Mouse (Mus musculus): Measurements from ENCODE around the gene 6330409D20Rik. TPM values are rescaled to one million over a fixed set of nuclear protein-coding genes. Genes with fewer than 3 reads are reported as not detected.

6330409D20Rik gene
- total RNA-seq, 1 experiment from 2014 or later, result not detected

DNA sequence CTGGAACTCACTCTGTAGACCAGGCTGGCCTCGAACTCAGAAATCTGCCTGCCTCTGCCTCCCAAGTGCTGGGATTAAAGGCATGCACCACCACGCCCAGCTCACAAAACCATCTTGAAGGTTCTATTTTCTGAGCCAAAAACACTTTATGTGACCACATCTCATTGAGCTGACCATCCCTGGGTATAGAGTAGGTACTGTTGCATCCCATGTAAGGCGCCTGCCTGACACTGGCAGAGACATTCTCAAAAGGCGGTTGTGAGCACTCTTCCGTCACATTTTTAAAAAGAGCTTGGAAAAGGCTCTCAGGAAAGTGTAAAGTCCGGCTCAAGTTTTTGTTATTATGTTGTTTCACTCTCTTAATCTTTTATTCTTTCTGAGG lies 15.8 kb upstream of the 6330409D20Rik start:
- DNase-seq, result no peak

DNA sequence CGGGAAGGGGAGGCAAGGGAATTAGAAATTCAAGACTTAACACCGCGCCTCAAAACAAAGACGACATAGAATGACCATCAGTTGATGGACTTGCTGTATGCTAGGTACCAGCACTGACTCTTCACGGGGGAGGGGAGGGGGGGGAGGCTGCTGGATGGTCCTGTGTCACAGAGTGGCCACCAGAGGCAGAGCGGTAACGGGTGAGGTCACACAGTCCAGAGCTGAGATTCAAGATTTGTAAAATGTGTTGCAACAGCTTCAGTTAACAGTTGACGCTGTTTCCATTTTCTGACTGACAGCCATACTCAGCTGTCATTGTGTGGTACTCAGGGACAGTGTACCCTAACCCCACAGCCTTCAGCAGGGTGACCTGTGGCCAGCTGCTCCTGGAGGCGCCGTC lies 11.4 kb upstream of the 6330409D20Rik start:
- no peak for DNase-seq

DNA sequence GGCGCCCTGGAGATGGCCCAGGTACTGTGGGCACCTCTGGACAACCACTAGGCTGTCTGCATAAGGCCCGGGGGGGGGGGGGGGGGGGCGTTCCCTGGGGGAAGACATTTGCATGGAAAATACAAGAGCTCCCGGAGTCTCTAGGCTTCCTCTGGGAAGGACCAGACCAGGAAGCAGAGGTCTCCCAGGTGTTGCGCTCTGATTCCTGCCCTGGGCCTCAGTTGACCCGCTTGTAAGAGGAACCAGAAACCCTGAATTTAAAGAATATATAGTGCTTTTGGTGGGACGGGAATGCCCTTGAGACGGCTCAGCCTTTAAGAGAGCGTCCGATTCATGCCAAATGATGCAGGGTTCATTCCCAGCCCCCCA lies 10.8 kb upstream of the 6330409D20Rik start:
- no peak for DNase-seq

DNA sequence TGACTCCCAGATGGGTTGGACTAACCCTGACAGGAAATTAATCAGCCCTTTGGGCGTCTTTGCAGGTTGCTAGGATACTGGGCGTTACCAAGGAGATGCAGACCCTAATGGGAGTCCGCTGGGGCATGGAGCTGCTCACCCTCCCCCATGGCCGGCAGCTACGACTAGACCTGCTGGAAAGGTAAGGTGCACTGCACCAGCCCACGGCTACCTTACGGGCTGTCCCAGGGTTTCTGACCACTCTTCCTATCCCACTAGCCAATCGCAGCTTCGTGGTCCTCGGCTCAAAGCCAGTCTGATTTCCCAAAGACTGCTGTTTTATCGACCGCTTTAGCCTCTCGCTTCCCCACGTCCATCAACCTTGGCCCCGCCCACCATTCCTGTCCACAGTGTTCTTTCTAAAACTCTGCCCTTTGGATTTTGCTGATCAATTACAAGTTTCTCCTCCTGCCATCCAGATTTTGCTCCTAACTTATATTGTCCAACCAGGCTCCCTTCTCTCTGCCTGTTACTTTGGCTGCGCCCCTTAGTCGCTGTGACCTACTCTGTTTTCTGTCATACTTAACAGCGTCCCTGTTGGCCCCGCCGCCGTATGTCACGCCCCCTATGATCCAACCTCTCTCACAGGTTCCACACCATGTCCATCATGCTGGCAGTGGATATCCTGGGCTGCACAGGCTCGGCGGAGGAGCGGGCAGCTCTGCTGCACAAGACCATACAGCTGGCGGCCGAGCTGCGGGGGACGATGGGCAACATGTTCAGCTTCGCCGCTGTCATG lies 10.3 kb upstream of the 6330409D20Rik start:
- peak; percentile 76 for DNase-seq

DNA sequence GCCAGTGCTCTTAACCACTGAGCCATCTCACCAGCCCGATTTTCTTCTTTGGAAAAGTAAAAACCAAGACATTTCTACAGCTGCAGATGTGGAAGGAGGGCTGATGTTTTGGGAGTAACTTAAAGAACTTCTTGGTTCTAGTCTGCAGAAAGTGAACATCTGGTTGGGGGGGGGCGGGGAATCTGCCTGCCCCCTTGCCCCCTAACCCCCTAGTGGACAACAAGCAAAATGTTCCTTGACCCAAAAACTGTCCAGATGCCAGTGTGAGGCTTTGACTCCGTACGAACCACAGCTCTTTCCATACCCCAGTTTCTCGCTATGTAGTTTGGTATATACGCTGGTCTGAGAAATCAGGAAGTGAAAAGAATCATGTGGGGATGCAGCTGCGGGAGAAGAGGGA lies 9.4 kb upstream of the 6330409D20Rik start:
- DNase-seq, result no peak

DNA sequence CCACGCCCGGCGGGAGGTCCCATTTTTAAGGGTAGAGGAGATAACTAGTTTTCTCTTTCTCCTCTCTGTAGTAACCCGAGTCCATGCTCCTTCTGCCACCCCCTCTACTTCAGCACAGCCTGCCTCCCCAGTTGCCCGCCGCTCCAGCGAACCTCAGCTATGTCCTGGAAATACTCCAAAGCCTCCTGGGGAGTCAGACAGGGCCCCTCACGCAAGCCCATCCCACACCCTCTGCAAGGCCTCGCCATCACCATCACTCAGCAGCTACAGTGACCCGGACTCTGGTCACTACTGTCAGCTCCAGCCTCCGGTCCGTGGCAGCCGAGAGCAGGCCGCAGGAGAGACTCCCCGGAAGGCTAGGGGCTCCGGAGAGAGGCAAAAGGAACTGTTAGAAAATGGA lies 8.3 kb upstream of the 6330409D20Rik start:
- DNase-seq, result no peak

DNA sequence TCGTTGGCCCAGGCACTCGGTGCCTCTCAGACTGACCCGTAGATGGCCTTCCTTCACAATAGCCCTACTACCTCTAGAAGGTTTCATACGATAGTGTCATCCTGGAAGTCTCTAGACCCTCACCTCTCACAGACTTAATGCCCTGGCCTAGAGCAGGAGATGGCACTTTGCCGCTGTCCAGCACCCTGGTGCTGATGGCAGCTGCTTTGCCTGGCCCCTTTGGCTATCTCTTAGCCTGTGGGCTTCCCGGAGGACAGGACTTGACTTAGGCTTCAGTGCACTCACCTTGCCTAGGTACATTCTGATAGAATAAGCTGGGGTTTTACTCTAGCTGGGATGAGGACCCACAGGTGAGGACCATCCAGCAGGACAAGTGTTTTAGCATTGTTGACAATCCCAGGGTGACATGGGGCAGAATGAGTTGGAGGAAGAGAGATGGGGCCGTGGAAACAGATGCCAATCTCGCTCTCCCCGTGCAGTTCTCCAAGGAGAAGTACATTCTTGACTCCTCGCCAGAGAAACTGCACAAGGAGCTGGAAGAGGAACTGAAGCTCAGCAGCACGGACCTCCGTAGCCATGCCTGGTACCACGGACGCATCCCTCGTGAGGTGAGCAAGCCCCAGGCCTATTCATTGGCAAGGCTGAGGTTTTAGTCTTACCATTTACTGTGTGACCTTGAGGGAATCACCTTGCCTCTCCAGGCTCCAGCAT lies 3.6 kb upstream of the 6330409D20Rik start:
- DNase-seq, result no peak

DNA sequence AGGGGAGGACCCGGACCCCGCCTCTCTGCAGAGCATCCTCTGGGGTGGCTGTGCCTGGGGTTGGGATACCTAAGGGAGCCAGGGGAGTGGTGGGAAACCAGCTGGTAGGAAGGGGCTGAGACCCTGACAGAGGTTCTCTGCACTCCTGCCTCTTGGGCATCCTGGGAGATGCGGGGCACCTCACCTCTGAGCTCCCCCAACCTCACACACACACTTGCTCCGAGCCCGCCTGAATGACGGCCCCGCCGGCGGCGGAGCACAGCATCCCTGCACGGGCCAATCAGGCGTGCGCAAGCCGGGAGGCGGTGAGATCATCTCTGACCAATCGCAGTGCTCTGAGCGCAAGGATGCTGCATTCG lies 1.3 kb upstream of the 6330409D20Rik start:
- DNase-seq, result no peak

DNA sequence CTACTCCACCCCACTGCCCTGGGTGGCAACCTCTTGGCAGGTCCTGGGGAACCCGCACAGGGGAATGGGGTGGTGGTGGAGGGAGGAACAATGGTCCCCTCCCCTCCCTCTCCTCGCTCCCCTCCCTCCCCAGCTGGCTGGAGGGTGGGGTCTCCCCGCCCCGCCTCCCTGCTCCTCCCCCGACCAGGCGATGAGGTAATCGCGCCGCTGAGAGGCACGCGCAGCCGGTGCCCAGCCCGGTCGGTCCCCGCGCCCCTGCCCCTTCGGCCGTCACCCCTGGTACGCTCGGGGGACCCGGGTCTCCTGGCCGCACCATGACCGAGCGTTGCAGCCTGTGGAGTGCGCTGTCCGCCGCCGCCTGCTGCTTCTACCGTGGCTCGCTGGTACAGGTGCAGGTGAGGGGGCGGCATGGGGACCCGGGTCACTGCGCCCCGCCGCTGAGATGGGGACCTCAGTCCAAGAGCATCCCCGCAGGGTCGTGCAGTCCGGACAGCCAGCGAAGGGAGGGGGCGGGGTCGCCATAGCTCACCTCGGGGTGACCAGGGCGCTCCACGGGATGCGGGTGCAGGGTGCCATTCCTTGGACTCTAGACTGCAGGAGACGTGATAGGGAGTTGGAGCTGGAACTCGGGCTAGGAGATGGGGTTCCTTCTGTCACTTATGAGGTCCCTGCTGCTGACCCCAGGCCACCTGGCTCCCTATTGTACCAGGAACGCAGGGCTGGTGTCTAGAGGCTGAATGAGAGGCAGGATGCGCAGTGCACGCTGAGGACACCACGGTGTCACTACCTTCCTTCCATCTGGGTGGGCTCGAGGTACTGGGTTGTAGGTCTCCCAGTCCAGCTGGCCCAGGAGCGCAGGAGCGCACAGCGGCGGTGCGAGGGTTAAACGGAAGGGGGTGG lies 707 bp upstream of the 6330409D20Rik start:
- DNase-seq, result peak; percentile 56

DNA sequence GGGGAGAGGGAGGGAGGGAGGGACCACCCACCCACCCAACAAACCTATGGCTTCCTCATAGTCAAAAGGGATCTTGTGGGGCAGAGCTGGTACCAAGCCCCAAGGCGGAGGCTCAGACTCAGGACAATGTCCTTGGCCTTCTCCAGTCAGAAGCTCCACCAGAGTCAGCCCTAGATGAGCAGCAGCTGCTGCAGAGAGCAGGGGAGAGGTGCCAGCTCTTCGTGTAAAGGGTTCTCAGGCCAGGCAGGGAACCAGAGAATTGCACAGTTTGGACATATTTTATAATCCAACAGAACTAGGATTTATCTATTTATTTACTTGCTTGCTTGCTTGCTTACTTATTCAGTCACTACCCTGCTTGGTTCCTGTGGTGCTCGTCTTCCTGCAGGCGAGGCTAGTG lies 1.5 kb downstream of the 6330409D20Rik start:
- peak; percentile 34 for DNase-seq

DNA sequence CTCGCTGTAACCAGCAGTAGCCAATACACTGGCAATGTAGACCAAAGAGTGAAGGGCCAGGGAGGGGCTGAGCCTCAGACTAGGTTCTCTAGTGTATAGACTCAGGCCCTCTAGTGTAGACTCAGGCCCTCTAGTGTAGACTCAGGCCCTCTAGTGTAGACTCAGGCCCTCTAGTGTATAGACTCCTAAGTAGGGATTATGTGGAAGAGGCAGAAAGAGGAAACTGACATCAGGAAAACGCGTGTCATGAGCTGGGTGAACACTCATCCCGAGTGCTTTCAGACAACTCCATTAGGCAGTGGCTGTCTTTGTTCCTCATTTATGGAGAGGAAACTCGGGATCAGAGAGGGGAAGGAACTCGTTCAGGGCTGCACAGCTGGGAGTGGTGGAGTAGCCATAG lies 3.8 kb downstream of the 6330409D20Rik start:
- DNase-seq, result no peak

DNA sequence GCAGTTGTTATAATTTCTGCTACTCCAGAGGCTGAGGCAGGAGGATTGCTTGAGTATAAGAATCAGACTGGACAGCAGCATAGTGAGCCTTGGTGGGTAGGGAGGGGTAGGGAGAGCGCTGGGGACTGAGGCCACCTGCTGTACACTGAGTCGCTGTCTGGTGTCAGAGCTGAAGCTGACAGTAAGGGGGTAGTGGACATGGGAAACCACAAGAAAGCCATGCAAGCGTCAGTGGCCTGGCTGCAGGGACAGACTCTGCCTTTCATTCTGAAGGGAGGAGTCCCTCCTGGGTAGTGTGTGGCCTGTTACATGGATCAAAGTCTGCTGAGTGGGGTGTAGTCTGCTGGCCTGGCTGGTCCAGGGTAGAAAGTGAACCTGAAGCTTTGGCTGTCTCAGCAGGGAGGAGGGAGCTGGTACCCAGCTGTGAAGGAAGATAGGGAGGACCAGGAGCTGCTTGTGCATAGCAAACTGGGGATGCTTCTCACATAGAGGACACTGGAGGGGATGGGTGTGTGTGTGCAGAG lies 4.4 kb downstream of the 6330409D20Rik start:
- no peak for DNase-seq

DNA sequence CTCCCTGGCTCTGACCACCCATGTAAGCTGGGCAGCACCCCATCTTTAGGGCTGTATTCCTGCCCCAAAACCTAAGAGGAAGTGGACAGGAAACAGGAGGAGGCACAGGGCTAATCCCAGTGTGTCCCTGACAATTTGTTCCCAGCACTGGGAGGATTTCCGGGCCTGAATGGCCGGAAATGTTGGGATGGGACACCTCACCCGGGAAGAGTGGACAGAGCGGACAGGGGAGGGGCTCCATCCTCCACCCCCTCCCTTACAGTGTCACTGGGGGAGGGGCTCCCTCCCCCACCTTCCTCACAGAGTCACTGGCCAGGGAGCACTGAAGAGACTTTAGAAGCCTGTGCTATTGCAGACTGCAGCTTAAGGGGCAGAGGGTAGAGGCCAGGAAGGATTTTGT lies 5.9 kb downstream of the 6330409D20Rik start:
- DNase-seq, result peak; percentile 38

DNA sequence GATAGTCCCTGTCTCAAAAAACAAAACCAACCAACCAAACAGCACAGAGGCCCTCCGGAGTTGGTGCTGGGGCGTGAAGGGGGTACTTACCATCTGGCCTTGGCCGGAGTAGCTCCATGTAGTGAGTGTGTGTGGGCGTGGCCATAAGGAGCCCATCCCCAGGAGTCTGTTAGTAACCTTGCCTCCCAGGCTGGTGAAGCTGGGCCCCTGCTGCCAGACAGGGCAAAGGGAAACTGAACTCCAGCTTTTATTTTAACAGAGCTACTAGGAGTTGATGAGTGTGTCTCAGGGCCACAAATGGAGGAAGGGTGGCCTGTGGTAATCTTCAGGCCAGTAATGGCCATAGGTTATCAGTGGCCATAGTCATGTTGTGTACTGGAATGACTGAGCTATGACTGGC lies 6.3 kb downstream of the 6330409D20Rik start:
- no peak for DNase-seq

DNA sequence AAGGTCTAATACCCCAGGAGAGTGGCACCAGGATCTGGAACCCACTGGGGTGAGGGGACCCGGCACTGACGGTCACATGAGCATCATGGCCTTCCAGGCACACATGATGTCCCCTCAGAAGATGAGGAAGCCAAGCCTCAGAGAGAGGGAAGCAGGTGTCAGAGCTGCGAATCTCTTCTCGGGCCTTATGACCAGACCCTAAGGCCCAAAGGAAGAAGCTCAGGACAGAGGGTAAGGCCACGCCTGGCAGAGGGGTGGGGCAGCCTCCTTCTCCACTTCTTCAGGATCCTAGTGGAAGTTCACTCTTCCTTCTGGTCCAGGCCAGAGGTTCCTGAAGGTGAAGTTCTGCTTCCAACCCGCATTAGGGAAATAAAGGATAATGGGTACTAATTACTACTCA lies 8.1 kb downstream of the 6330409D20Rik start:
- no peak for DNase-seq

DNA sequence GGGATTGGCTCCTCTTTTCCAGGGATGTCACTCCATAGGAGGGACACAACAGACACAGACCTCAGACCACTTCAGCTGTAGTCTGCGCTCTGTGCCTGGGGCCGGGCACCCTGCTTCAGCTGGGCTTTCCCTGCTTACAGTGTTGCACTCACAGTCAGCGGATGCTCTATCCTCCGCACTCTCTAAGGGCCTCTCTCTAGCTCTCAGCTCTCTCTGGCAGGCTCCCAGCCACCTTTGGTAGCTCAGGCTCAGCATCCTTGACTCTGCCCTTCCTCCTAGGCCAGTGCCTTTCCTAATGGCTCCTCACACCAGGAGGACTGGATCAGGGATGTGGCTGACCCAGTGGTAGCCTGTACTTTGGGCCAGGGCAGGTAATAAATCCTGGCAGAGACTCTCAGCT lies 8.9 kb downstream of the 6330409D20Rik start:
- no peak for DNase-seq

DNA sequence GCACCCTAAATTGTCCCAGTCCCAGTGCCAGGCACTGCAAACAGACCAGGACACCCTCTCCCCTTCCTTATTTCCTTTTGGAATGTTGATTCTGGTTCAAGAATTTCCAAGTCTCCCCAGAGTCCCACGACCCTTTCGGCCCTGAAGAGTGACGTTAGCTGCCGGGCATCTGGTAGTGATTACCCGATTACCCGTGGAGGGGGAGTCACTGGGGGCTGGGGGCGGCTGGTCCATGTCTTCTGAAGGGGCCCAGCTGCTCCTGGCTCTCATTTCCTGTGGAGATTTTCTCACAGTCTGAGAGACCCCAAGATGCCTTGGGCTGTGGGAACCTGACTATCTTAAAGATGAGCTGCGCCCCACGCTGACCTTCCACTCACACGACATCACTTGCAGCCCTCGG lies 10.0 kb downstream of the 6330409D20Rik start:
- DNase-seq, result no peak

DNA sequence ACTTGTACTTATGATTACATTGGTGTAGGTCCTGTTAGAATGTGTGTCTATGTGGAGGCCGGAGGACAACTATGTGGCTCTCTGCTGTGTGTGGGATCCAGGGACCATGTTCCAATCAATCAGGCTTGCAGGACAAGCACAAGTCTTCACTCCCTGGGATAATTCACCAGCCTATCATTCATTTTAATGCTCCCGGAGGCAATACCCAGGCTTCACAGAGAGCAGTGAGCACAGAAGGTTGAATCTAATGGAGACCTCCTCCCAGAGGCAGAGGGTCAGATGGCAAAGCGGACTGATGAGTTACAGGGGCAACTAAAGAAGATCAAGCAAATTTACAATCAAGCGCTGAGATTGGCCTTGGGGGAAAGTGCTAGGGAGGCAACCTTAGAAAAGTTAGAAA lies 11.3 kb downstream of the 6330409D20Rik start:
- DNase-seq, result no peak

DNA sequence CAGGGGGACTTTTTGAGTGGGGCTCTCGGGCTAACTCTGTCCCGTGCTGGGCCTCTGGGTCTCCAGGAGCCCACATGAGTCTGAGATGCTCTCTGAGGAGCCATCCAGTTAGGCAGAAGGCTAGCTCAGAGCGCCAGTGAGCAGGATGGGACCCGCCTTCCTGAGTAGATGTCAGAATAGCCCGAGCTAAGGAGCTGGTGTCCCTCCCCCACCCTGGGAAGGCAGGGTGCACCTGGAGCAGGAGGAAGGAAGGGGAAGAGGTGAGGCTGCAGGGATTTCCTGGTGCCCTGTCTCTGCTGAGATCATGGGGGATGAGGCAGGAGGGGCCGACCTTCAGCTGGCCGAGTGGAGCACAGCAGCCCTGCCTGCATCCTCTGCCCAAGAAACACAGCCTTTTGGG lies 12.4 kb downstream of the 6330409D20Rik start:
- DNase-seq, result peak; percentile 51

DNA sequence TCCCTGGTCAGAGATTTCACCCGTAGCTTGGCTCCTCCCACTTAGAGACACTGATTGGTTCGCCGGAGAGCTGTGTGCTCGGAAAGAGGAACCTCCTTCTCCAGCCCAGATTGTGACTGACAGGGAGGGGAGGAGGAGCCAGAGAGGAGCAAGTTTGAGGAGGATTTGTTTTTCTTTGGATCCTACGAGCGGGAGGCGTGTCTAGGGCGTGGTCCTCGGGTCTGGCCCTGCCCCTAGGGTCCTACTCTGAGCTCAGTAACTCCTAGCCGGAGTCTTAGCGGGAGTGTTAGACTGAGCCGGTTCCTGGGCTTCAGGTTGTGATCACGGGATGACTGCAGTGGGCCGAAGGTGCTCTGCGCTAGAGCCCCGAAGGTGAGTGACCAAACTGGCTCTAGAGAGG lies 13.4 kb downstream of the 6330409D20Rik start:
- DNase-seq, result peak; percentile 85

DNA sequence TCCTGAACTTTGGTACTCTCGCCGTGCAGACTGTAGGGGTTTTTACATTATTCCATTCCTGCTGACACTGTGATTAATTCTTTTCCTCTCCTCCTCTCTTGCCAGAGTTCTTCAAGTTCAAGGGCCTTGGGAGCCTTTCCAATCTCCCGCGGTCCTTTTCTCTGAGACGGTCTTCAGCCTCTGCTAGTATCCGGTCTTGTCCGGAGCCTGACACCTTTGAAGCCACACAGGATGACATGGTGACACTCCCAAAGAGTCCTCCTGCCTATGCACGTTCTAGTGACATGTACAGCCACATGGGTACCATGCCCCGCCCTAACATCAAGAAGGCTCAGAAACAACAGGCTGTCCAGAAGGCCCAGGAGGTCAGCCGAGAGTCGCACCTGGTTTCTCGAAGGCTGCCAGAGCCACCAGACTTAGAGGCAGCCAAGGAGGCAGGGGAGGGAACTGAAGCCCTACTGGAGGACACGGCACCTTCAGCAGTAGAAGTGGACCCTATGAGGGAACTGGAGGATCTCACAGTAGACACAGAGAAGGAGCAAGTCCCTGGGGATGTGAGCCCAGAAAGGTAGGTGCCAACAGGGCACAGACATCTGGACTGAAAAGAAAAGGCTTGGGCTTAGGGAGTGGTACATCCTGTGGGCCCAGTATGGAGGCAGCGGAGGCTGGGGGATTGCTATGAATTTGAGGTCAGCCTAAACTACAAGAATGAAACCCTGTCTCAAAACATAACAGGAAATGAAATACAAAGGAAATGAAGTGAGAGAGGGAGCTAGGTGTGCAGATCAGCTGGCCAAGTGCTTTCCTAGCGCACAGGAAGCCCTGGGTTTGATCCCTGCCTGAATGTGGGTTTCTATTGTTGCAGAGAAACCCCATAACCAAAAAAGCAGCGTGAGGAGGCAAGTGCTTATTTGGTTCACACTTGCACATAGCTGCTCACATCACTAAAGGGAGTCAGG lies 15.7 kb downstream of the 6330409D20Rik start:
- DNase-seq, result no peak

DNA sequence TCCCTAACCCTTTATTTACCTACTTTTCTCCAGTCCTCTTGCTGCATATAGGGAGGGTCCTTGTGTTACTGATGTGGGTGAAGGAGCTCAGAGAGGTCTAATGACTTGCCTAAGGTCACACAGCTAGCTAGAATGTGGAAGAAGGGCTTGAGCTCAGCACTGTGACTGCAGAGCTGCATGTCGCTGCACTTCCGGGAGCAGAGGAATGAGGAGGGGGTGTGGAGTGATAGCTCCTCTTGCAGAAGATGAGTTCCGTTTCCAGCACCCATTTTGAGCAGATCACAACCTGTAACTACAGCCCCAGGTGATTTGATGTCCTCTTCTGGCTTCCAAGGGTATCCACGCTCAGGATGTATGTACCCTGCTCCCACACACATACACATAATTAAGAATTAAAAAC lies 16.7 kb downstream of the 6330409D20Rik start:
- DNase-seq, result no peak
